Comparison of ENCODE assay signal across 10 mouse cellular contexts in genomic region chr9:31315983-31316382, GRCm38 (mm10). TPM values are rescaled to one million over a fixed set of nuclear protein-coding genes. Genes with fewer than 3 reads are reported as not detected.
DNase-seq lines count a peak whose midpoint lies in the region; ATAC-seq lines count a peak whose summit lies in the region.
"Had no signal": no experiment of that assay in that cellular context is flagged by ENCODE, and none has a peak within 500 bp of the region (broad histone marks: within the 10 kb centered on the region; RNA-seq: fewer than 3 reads in every experiment).

No protein-coding gene starts in this region.

- 47% methylated on average over 8 of the region's 8 CpGs for WGBS in forebrain, embryonic 13.5 days
- WGBS in forebrain, embryonic 16.5 days: 44% methylated on average over 8 of the region's 8 CpGs
- 50% methylated on average over 8 of the region's 8 CpGs for WGBS in midbrain, embryonic 12.5 days
- WGBS in midbrain, embryonic 11.5 days: 48% methylated on average over 8 of the region's 8 CpGs
- 19% methylated on average over 8 of the region's 8 CpGs for WGBS in hindbrain, embryonic 15.5 days

- H3K4me3 ChIP-seq in forebrain, embryonic 13.5 days: no peak overlapping the region
- H3K4me3 ChIP-seq in forebrain, embryonic 16.5 days (replicated peaks; ENCODE audit: low read length): no peak overlapping the region
- no peak overlapping the region for H3K4me3 ChIP-seq in midbrain, embryonic 12.5 days
- H3K4me3 ChIP-seq in midbrain, embryonic 11.5 days (ENCODE audit: low read depth, low read length): no peak overlapping the region
- H3K4me3 ChIP-seq in hindbrain, embryonic 15.5 days: no peak overlapping the region

- ATAC-seq in forebrain, embryonic 13.5 days: 0 out of 2 replicates have a peak, but pooled peaks have one; percentile 33
- ATAC-seq in forebrain, embryonic 16.5 days: no peak
- 0 out of 2 replicates have a peak, but pooled peaks have one; percentile 52 for ATAC-seq in midbrain, embryonic 12.5 days (ENCODE audit: low FRiP score, low read depth)
- ATAC-seq in midbrain, embryonic 11.5 days (ENCODE audit: low FRiP score): no peak
- ATAC-seq in hindbrain, embryonic 15.5 days (ENCODE audit: low FRiP score, low read depth): peak; percentile 90
- ATAC-seq: inflammation-experienced regulatory T-cells, adult 6 months had no signal

- no peaks in the 10 kb centered on the region for H3K27me3 ChIP-seq in forebrain, embryonic 13.5 days
- no peaks in the 10 kb centered on the region for H3K27me3 ChIP-seq in forebrain, embryonic 16.5 days (replicated peaks; ENCODE audit: control insufficient read depth, insufficient read depth, low read length)
- H3K27me3 ChIP-seq in midbrain, embryonic 12.5 days: no peaks in the 10 kb centered on the region
- H3K27me3 ChIP-seq in midbrain, embryonic 11.5 days (ENCODE audit: control insufficient read depth, insufficient read depth, low read length): no peaks in the 10 kb centered on the region
- no peaks in the 10 kb centered on the region for H3K27me3 ChIP-seq in hindbrain, embryonic 15.5 days

- peak overlapping the region; percentile 44 for H3K27ac ChIP-seq in forebrain, embryonic 13.5 days
- H3K27ac ChIP-seq in forebrain, embryonic 16.5 days (ENCODE audit: low read length): no peak overlapping the region
- 0 out of 2 replicates have a peak overlapping the region, but pooled peaks have one; percentile 30 for H3K27ac ChIP-seq in midbrain, embryonic 12.5 days (replicated peaks)
- H3K27ac ChIP-seq in midbrain, embryonic 11.5 days (ENCODE audit: low read depth, low read length): no peak overlapping the region
- peak overlapping the region; percentile 20 for H3K27ac ChIP-seq in hindbrain, embryonic 15.5 days (replicated peaks)

- no peaks in the 10 kb centered on the region; the same call in 1 of the 2 replicates for H3K9me3 ChIP-seq in forebrain, embryonic 13.5 days (replicated peaks)
- H3K9me3 ChIP-seq in forebrain, embryonic 16.5 days (ENCODE audit: control insufficient read depth, low read length): peaks cover 2% of the 10 kb centered on the region; the same call in 1 of the 2 replicates
- H3K9me3 ChIP-seq in midbrain, embryonic 12.5 days: no peaks in the 10 kb centered on the region
- H3K9me3 ChIP-seq in midbrain, embryonic 11.5 days (ENCODE audit: control insufficient read depth, low read length): no peaks in the 10 kb centered on the region
- H3K9me3 ChIP-seq in hindbrain, embryonic 15.5 days: no peaks in the 10 kb centered on the region

- peaks cover 19% of the 10 kb centered on the region for H3K4me1 ChIP-seq in forebrain, embryonic 13.5 days
- H3K4me1 ChIP-seq in forebrain, embryonic 16.5 days (replicated peaks; ENCODE audit: control insufficient read depth, insufficient read depth, low read length): peaks cover 5% of the 10 kb centered on the region
- H3K4me1 ChIP-seq in midbrain, embryonic 12.5 days: peaks cover 13% of the 10 kb centered on the region
- peaks cover 3% of the 10 kb centered on the region; the same call in 1 of the 2 replicates for H3K4me1 ChIP-seq in midbrain, embryonic 11.5 days (ENCODE audit: control insufficient read depth, insufficient read depth, low read length)
- peaks cover 15% of the 10 kb centered on the region for H3K4me1 ChIP-seq in hindbrain, embryonic 15.5 days (replicated peaks)

- intact Hi-C loops in gastrocnemius, postnatal 14 days (cut with DNase I; ENCODE audit: low total_unique reads): no loop called here

- no peak for DNase-seq in midbrain, embryonic 11.5 days (ENCODE audit: low spot score, missing footprints)
- DNase-seq in retina, adult 2 months (ENCODE audit: low read depth, low spot score): peak; percentile 8
- no peak for DNase-seq in adrenal gland, postnatal 14 days
- no peak for DNase-seq in gastrocnemius, postnatal 14 days
- DNase-seq: lung, embryonic 14.5 days had no signal

- H3K36me3 ChIP-seq in forebrain, embryonic 13.5 days (ENCODE audit: poor library complexity, severe bottlenecking): peaks cover 6% of the 10 kb centered on the region; the same call in 1 of the 2 replicates
- H3K36me3 ChIP-seq in forebrain, embryonic 16.5 days (ENCODE audit: control insufficient read depth, insufficient read depth): no peaks in the 10 kb centered on the region
- 0 out of 2 replicates have a peak, but pooled peaks cover 4% of the 10 kb centered on the region for H3K36me3 ChIP-seq in midbrain, embryonic 12.5 days
- H3K36me3 ChIP-seq in midbrain, embryonic 11.5 days (ENCODE audit: control insufficient read depth, insufficient read depth, low read length): no peaks in the 10 kb centered on the region
- no peaks in the 10 kb centered on the region for H3K36me3 ChIP-seq in hindbrain, embryonic 15.5 days

- no peak overlapping the region for H3K9ac ChIP-seq in forebrain, embryonic 13.5 days
- H3K9ac ChIP-seq in forebrain, embryonic 16.5 days (replicated peaks; ENCODE audit: low read depth, low read length): no peak overlapping the region
- no peak overlapping the region for H3K9ac ChIP-seq in midbrain, embryonic 12.5 days (replicated peaks)
- H3K9ac ChIP-seq in midbrain, embryonic 11.5 days (ENCODE audit: low read length): no peak overlapping the region
- no peak overlapping the region for H3K9ac ChIP-seq in hindbrain, embryonic 15.5 days
- H3K9ac ChIP-seq: lung, embryonic 14.5 days had no signal

- no peak overlapping the region for H3K4me2 ChIP-seq in forebrain, embryonic 13.5 days
- H3K4me2 ChIP-seq in forebrain, embryonic 16.5 days (ENCODE audit: low read length): no peak overlapping the region
- no peak overlapping the region for H3K4me2 ChIP-seq in midbrain, embryonic 12.5 days (replicated peaks)
- H3K4me2 ChIP-seq in midbrain, embryonic 11.5 days: no peak overlapping the region
- H3K4me2 ChIP-seq in hindbrain, embryonic 15.5 days: no peak overlapping the region
- H3K4me2 ChIP-seq: lung, embryonic 14.5 days had no signal

RNA-seq across cellular contexts. Expression of gene Prdm10, which starts 35.6 kb away (rescaled TPM):
- polyA plus RNA-seq in forebrain, embryonic 13.5 days (2015; fragmentation: Nextera tagmentation; extraction: Ambion mirVana): 8.6 and 8.8 TPM in 2 replicates
- polyA plus RNA-seq in forebrain, embryonic 16.5 days (2015; fragmentation: Nextera tagmentation; extraction: Ambion mirVana): 9.8 and 12.1 TPM in 2 replicates
- polyA plus RNA-seq in midbrain, embryonic 12.5 days (2016; fragmentation: Nextera tagmentation; extraction: Ambion mirVana): 10.1 and 10.2 TPM in 2 replicates
- polyA plus RNA-seq in midbrain, embryonic 11.5 days (2014; fragmentation: Nextera tagmentation; extraction: Ambion mirVana): 6.8 and 7.9 TPM in 2 replicates
- polyA plus RNA-seq in hindbrain, embryonic 15.5 days (2015; fragmentation: Nextera tagmentation; extraction: Ambion mirVana): 7.7 and 8.6 TPM in 2 replicates
- total RNA-seq in adrenal gland, postnatal 14 days (2021): 8.0 and 8.3 TPM in 2 replicates
- total RNA-seq in gastrocnemius, postnatal 14 days (2021): 1 to 10 TPM; 2.6 to 2.9 TPM

Comparison
In these comparisons a context has a peak if more than half of its experiments do, and no peak if none do; other contexts are left out.
1. ATAC-seq: peak in forebrain, embryonic 13.5 days (single experiment), midbrain, embryonic 12.5 days (single experiment) and hindbrain, embryonic 15.5 days (single experiment); none in forebrain, embryonic 16.5 days (single experiment) and midbrain, embryonic 11.5 days (single experiment).
2. H3K27ac ChIP-seq: peak in forebrain, embryonic 13.5 days (single experiment), midbrain, embryonic 12.5 days (single experiment) and hindbrain, embryonic 15.5 days (single experiment); none in forebrain, embryonic 16.5 days (single experiment) and midbrain, embryonic 11.5 days (single experiment).